In genomic region chr16:84623346-84624085, GRCm38 (mm10) we compare ENCODE assay signal across 25 mouse cellular contexts.
DNase-seq lines count a peak whose midpoint lies in the region; ATAC-seq and TF ChIP-seq lines count a peak whose summit lies in the region.
"Had no signal": no experiment of that assay in that cellular context is flagged by ENCODE, and none has a peak within 500 bp of the region (broad histone marks: within the 10 kb centered on the region; RNA-seq: fewer than 3 reads in every experiment).

No protein-coding gene starts in this region.

- H3K4me3 ChIP-seq in forebrain, embryonic 14.5 days (ENCODE audit: low read depth, low read length), result no peak overlapping the region
- no peak overlapping the region for H3K4me3 ChIP-seq in forebrain, embryonic 12.5 days (replicated peaks)
- no peak overlapping the region for H3K4me3 ChIP-seq in ES-E14 (ENCODE audit: insufficient read depth in 1 of 2, low read depth in 1 of 2, low read length in 2 of 2, poor library complexity in 1 of 2, severe bottlenecking in 1 of 2)
- H3K4me3 ChIP-seq in liver, embryonic 11.5 days (ENCODE audit: low read depth, low read length), result no peak overlapping the region
- H3K4me3 ChIP-seq: heart, embryonic 10.5 days; heart, embryonic 13.5 days had no signal

- peak; percentile 37 for DNase-seq in forebrain, embryonic 14.5 days (ENCODE audit: low spot score)
- no peak for DNase-seq in ES-E14 (ENCODE audit: low read depth, low spot score)
- peak; percentile 24 for DNase-seq in brain, embryonic 14.5 days (ENCODE audit: low read depth)
- DNase-seq in retina, embryonic 14.5 days (ENCODE audit: low spot score), result peak; percentile 17
- DNase-seq in heart, adult 8-10 months (ENCODE audit: low spot score), result no peak
- no peak for DNase-seq in liver, embryonic 11.5 days (ENCODE audit: low spot score)
- DNase-seq in adrenal gland, postnatal 10 days, result no peak
- DNase-seq: adrenal gland, adult 2 months; adrenal gland, postnatal 25 days; cerebellum, adult 18-20 months; cerebellum, adult 9-10 months; cerebellum, postnatal 14 days; gastrocnemius, postnatal 25 days; heart, adult 18-20 months; heart, postnatal 14 days; heart, postnatal 4 days had no signal

- no peaks in the 10 kb centered on the region for H3K9me3 ChIP-seq in forebrain, embryonic 14.5 days (replicated peaks; ENCODE audit: control insufficient read depth, low read length)
- no peaks in the 10 kb centered on the region for H3K9me3 ChIP-seq in forebrain, embryonic 12.5 days
- no peaks in the 10 kb centered on the region for H3K9me3 ChIP-seq in ES-E14 (ENCODE audit: control insufficient read depth, insufficient read depth, low read depth, low read length)
- no peaks in the 10 kb centered on the region for H3K9me3 ChIP-seq in liver, embryonic 11.5 days (ENCODE audit: control insufficient read depth, low read length)
- H3K9me3 ChIP-seq: heart, embryonic 10.5 days; heart, embryonic 13.5 days had no signal

- H3K4me2 ChIP-seq in forebrain, embryonic 14.5 days (ENCODE audit: low read length), result no peak overlapping the region
- H3K4me2 ChIP-seq in forebrain, embryonic 12.5 days, result no peak overlapping the region
- H3K4me2 ChIP-seq in liver, embryonic 11.5 days, result no peak overlapping the region
- H3K4me2 ChIP-seq: heart, embryonic 13.5 days; hindbrain, embryonic 14.5 days had no signal

- no peak overlapping the region for H3K27ac ChIP-seq in forebrain, embryonic 14.5 days (ENCODE audit: low read depth, low read length)
- H3K27ac ChIP-seq in forebrain, embryonic 12.5 days, result no peak overlapping the region
- no peak overlapping the region for H3K27ac ChIP-seq in ES-E14 (ENCODE audit: insufficient read depth, low read depth, low read length, poor library complexity, severe bottlenecking)
- H3K27ac ChIP-seq in liver, embryonic 11.5 days (ENCODE audit: low read depth, low read length), result no peak overlapping the region
- H3K27ac ChIP-seq: heart, embryonic 10.5 days; heart, embryonic 13.5 days; hindbrain, embryonic 14.5 days; hindbrain, postnatal 0 days had no signal

- no peaks in the 10 kb centered on the region for H3K27me3 ChIP-seq in forebrain, embryonic 14.5 days (replicated peaks; ENCODE audit: control insufficient read depth, insufficient read depth, low read length)
- no peaks in the 10 kb centered on the region for H3K27me3 ChIP-seq in forebrain, embryonic 12.5 days
- H3K27me3 ChIP-seq in liver, embryonic 11.5 days (replicated peaks; ENCODE audit: control insufficient read depth, insufficient read depth, low read length), result no peaks in the 10 kb centered on the region
- H3K27me3 ChIP-seq: heart, embryonic 13.5 days had no signal

- TF ChIP-seq CTCF in brain, embryonic 14.5 days (IDR thresholded peaks at IDR 0.05; ENCODE audit: borderline replicate concordance, extremely low read depth, insufficient read depth, insufficient read length), result no peak

- no peaks in the 10 kb centered on the region for H3K36me3 ChIP-seq in forebrain, embryonic 14.5 days (ENCODE audit: control insufficient read depth, insufficient read depth, low read length)
- H3K36me3 ChIP-seq in forebrain, embryonic 12.5 days (replicated peaks), result no peaks in the 10 kb centered on the region
- no peaks in the 10 kb centered on the region for H3K36me3 ChIP-seq in ES-E14 (ENCODE audit: control insufficient read depth, insufficient read depth, low read length, poor library complexity, severe bottlenecking)
- H3K36me3 ChIP-seq in liver, embryonic 11.5 days (ENCODE audit: control insufficient read depth, insufficient read depth, low read length), result no peaks in the 10 kb centered on the region
- H3K36me3 ChIP-seq: G1E; heart, embryonic 10.5 days; heart, embryonic 13.5 days had no signal

- in situ Hi-C loops in ES-E14 (cut with MboI; ENCODE audit: low sequenced_read_pairs in 2 of 2, unreplicated experiment in 2 of 2), result no loop called here

- WGBS in forebrain, embryonic 14.5 days, result 28% methylated on average over 4 of the region's 4 CpGs
- WGBS in forebrain, embryonic 12.5 days, result 39% methylated on average over 4 of the region's 4 CpGs
- 75% methylated on average over 4 of the region's 4 CpGs for WGBS in liver, embryonic 11.5 days

- ATAC-seq in forebrain, embryonic 14.5 days, result 0 out of 2 replicates have a peak, but pooled peaks have one; percentile 50
- ATAC-seq in forebrain, embryonic 12.5 days (ENCODE audit: low FRiP score), result no peak
- no peak for ATAC-seq in liver, embryonic 11.5 days (replicated peaks; ENCODE audit: low FRiP score)
- ATAC-seq: CD4-positive, CD25-positive, alpha-beta regulatory T cell, adult 4 months; hindbrain, postnatal 0 days; inflammation-experienced regulatory T-cells, adult 6 months; intestine, embryonic 16.5 days had no signal

- no peak for TF ChIP-seq POLR2A in brain, embryonic 14.5 days (IDR thresholded peaks at IDR 0.05; ENCODE audit: borderline replicate concordance, extremely low read depth, insufficient read depth, insufficient read length, poor library complexity, severe bottlenecking)

- no peaks in the 10 kb centered on the region for H3K4me1 ChIP-seq in forebrain, embryonic 14.5 days (ENCODE audit: control insufficient read depth, insufficient read depth, low read length)
- no peaks in the 10 kb centered on the region for H3K4me1 ChIP-seq in forebrain, embryonic 12.5 days
- no peaks in the 10 kb centered on the region for H3K4me1 ChIP-seq in ES-E14 (ENCODE audit: control insufficient read depth in 2 of 2, insufficient read depth in 2 of 2, low read length in 2 of 2, poor library complexity in 1 of 2)
- no peaks in the 10 kb centered on the region for H3K4me1 ChIP-seq in liver, embryonic 11.5 days (replicated peaks; ENCODE audit: control insufficient read depth, insufficient read depth, low read length)
- H3K4me1 ChIP-seq: heart, embryonic 10.5 days; heart, embryonic 13.5 days had no signal

- H3K9ac ChIP-seq in forebrain, embryonic 14.5 days (ENCODE audit: low read length), result no peak overlapping the region
- no peak overlapping the region for H3K9ac ChIP-seq in forebrain, embryonic 12.5 days
- H3K9ac ChIP-seq in ES-E14 (ENCODE audit: insufficient read depth, low read depth, low read length, poor library complexity, severe bottlenecking), result no peak overlapping the region
- no peak overlapping the region for H3K9ac ChIP-seq in liver, embryonic 11.5 days (ENCODE audit: low read depth, low read length)
- H3K9ac ChIP-seq: heart, embryonic 13.5 days; hindbrain, embryonic 14.5 days had no signal

TF ChIP-seq in ES-E14, 5 proteins besides CTCF, POLR2A, EP300 and RAD21:
- TF ChIP-seq MAFK (IDR thresholded peaks at IDR 0.05; ENCODE audit: insufficient read depth, low read depth, low read length), result peak; percentile 73
- no peak for TF ChIP-seq ZNF384 (IDR thresholded peaks at IDR 0.05; ENCODE audit: low read depth, low read length)

Comparison
In these comparisons a context has a peak if more than half of its experiments do, and no peak if none do; other contexts are left out.
1. DNase-seq: peak in forebrain, embryonic 14.5 days (single experiment), brain, embryonic 14.5 days (single experiment) and retina, embryonic 14.5 days (single experiment); none in ES-E14 (single experiment), heart, adult 8-10 months (single experiment), liver, embryonic 11.5 days (single experiment) and adrenal gland, postnatal 10 days (single experiment).